Mouse (Mus musculus): ENCODE data around the gene Fads3. TPM values are rescaled to one million over a fixed set of nuclear protein-coding genes. Genes with fewer than 3 reads are reported as not detected.

Fads3 gene
- total RNA-seq, 2 experiments from 2014 or later = 26.3 to 27.9 TPM

- DNase-seq (ENCODE audit: extremely low spot score in 1 of 2, low spot score in 1 of 2) = no peak
Measured at GRCm38 (mm10) chr19:10049533-10049932, 8.2 kb downstream of the Fads3 start.

- DNase-seq (ENCODE audit: extremely low spot score in 1 of 2, low spot score in 1 of 2) = no peak
Measured at GRCm38 (mm10) chr19:10050438-10050837, 9.1 kb downstream of the Fads3 start.

DNA sequence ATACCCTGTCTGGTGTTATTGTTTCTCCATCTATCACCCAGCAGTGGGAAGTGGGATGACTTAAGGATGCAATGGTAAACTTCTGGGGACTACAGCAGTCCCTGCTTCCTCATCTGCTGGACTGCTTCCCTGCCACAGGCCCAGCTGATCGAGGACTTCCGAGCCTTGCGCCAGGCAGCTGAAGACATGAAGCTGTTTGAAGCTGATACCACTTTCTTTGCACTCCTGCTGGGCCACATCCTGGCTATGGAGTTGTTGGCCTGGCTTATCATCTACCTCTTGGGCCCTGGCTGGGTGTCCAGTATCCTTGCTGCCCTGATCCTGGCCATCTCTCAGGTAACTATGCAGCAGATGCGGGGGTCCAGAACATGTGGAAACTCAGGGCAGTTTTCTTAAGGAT, 11.3 kb downstream of the Fads3 start:
- no peak for DNase-seq (ENCODE audit: extremely low spot score in 1 of 2, low spot score in 1 of 2)

DNA sequence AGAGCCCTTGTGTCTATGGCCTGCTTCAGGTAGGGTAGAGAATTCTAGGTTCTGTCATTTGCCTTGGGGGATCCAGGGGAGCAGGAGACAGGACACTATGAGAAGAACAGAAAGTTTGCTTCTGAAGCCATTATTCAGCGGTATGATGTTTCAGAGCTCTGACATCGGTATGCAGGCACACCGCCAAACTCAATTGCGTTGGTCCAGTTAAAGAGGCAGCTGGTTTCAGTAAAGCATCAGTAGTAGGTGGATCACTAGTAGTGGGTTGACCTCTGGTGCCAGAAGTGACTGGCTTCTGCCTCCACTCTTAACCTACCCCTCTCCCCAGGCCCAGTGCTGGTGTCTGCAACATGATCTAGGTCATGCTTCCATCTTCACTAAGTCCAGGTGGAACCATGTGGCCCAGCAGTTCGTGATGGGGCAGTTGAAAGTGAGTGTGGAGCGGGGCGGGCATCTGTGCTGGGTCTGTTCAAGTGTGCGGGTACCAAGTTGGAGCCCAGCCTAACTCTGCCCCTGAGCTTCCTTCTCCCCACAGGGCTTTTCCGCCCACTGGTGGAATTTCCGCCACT, 12.4 kb downstream of the Fads3 start:
- no peak for DNase-seq (ENCODE audit: extremely low spot score in 1 of 2, low spot score in 1 of 2)

DNA sequence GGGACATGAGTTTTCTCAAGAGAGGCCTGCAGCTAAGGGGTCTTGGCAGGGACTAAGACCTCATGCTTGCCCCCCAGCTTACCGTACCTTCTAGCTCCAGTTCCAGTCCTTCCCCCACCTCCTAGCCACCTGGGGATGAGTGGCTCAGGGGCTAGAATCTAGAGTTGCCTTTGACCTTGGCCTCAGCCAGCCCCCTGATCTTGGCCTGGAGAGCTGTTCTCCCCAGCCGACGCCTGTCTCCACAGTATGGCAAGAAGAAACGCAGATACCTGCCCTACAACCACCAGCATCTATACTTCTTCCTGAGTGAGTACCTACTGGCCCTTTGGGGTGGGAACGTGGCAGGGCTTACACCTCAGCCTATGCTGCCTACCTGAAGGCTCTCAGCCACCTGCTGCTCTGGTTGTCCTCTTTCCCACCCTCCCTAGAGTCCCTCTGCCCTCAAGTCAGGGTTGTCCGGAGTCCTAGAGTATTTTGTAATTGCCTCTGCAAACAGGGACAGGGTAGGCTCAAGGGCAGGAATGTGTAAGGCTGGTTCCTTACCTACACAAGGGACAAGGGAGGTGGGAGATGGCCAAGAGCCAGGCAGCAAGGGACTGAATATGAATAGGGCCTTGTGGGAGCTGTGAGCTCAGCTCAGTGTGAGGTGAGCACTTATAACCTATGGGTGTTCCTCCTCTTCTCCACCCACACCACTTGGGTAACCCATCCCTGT, 13.1 kb downstream of the Fads3 start:
- DNase-seq (ENCODE audit: extremely low spot score in 1 of 2, low spot score in 1 of 2) = no peak

GRCm38 (mm10) chr19:10055261-10055660, 13.9 kb downstream of the Fads3 start:
- no peak for DNase-seq (ENCODE audit: extremely low spot score in 1 of 2, low spot score in 1 of 2)

DNA sequence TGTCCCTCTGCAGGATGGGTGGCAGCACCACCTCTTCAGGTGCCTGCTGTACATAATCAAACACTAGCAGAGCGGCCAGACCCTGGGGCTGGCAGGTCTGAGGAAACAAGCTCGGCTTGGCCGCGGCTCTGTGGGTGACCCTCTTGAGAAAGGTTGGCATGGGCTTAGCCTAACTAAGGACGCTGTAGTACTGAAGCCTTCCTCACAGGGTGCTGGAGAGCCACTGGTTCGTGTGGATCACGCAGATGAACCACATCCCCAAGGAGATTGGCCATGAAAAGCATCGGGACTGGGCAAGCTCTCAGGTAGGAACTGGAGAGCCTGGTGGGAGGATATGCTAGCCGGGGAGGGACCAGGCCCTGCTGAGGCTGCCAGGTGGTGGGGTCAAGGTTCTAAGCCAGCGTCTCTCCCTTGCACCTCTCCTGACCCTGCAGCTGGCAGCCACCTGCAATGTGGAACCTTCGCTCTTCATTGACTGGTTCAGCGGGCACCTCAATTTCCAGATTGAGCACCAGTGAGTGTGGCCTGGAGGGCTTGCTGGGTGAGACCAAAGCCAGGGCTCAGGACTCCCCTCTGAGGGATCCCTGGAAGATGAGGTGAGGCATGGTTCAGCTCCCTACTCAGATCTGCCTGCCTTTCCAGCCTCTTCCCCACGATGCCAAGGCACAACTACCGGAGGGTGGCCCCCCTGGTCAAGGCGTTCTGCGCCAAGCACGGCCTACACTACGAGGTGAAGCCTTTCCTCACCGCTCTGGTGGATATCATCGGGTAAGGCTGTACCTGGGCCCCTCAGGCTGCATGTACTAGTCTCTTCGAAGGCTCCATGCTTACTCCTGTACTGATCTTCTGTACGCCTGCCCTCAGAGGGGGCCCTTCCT, 14.7 kb downstream of the Fads3 start:
- no peak for DNase-seq (ENCODE audit: extremely low spot score in 1 of 2, low spot score in 1 of 2)

DNA sequence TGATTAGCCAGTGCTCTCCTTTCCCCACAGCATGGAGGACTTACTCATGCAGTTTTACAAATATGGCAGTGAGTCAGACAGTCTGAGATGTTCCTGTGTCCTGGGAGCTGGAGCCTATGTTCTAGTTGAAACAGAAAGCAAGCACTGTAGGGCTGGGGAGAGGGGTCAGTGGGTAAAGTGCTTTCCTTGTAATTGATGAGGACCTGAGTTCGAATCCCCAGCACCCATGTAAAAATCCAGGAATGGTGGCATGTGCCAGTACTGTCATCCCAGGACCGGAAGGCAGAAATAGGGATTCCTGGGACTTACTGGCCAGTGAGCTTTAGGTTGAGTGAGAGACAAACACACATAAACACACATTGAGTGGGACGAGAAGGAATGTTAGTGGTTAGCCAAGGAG, 15.3 kb downstream of the Fads3 start:
- DNase-seq (ENCODE audit: extremely low spot score in 1 of 2, low spot score in 1 of 2) = no peak

DNA sequence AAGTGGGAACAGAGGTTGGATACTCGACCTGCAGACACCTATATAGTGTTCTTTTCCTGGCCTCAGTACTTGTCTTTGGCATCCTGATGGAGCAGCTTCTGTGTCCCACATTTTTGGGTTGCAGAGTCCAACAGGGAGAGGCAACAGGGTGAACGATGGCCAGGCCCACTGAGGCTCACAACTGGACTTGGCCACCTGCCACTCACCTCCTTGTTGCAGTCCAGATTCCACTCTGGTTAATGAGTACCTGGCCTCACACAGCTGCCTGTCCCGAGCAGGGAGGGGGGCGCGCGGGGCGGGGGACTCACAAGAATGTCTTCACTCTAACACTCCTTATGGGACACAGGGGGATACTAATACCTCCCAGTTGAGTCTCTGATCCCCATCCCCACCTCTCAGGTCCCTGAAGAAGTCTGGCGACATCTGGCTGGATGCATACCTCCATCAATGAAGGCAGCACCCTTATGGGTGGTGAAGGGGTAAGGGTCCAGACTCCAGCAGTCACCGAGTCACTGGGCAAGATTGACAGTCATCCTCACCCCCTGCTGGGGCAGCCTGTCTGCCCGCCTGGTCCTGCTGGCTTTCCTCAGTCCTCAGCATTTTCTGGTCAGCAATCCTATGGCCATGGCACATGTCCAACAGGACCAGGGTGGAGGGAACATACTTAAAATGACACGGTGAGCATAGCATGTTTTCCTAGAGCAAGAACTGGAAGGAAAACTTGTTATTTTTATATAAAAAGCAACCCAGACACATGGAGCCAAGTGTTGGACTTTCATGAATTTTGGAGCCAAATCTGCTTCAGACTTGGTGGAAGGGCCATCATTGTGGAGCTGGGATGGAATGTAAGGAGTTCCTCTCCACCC, 16.4 kb downstream of the Fads3 start:
- DNase-seq (ENCODE audit: extremely low spot score in 1 of 2, low spot score in 1 of 2) = no peak

DNA sequence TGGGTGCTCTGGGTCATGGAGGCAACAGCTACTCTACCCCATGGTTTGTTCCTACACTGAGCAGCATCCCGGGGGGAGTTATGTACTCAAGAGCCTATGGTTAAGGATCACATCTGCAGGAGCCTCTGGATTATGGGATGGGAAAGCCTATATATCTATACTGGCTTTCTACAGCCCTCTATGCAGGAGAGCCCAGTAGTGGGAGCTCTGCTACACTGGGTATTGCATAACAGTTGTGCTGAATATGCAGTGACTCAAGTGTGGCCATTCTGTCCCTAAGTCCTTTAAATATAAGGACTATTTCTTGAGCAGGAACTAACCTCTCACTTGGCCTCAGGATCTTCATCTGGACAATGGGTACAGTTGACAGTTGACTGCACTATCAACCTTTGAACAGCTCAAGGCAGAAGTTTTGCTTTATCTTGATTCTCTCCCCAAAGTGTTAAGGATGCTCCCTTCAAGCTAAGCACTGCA, 17.0 kb downstream of the Fads3 start:
- DNase-seq (ENCODE audit: extremely low spot score in 1 of 2, low spot score in 1 of 2) = no peak

DNA sequence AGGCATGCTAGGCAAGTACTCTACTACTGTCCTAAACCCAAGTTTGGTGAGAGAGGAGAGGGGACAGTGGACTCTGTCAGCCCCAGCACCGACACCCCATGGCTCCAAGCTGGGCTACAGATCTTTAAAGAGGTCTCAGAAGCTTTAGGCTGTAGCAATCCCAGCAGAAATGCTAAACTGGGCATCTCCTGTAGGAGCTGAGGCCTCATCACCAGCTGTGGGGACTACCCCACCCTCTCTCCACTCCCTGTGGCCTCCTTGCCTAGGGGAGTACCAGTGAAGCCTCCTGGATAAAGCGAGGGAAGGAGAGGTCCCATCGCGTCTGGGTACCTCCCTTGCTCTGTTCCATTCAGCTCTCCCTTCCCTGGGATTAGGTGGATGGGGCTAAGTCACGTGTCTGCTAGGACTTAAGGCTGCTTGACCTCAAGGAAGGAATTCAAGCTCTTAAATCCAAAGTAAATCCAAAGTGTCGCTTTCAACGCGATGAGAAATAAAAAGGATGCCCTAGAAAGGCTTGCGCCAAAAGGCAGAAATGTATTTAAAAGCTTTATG, 17.6 kb downstream of the Fads3 start:
- no peak for DNase-seq (ENCODE audit: extremely low spot score in 1 of 2, low spot score in 1 of 2)

GRCm38 (mm10) chr19:10059911-10060567, 18.7 kb downstream of the Fads3 start:
- no peak for DNase-seq (ENCODE audit: extremely low spot score in 1 of 2, low spot score in 1 of 2)

- no peak for DNase-seq (ENCODE audit: extremely low spot score in 1 of 2, low spot score in 1 of 2)
Measured at GRCm38 (mm10) chr19:10060783-10061590, 19.6 kb downstream of the Fads3 start.

GRCm38 (mm10) chr19:10061624-10062023, 20.3 kb downstream of the Fads3 start:
- DNase-seq (ENCODE audit: extremely low spot score in 1 of 2, low spot score in 1 of 2) = no peak

DNA sequence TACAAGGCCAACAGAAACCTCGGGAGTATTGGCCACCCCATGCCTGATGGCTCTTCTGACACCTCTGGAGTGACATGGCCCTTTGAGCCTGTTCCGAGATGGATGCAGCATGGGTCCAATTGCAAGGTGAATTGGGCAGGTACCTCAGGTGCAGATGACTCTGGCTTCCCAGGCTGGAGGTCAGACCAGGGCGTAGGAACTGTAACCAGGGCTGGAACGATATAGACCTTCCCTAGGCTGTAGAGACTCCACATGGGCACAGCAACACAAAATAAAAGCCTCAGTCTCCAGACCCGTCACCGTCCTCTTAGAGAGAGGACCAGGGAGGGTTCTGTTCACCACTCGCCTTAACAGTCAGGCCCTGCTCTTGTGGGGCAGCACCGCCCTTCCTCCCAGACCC, 20.9 kb downstream of the Fads3 start:
- no peak for DNase-seq (ENCODE audit: extremely low spot score in 1 of 2, low spot score in 1 of 2)

DNA sequence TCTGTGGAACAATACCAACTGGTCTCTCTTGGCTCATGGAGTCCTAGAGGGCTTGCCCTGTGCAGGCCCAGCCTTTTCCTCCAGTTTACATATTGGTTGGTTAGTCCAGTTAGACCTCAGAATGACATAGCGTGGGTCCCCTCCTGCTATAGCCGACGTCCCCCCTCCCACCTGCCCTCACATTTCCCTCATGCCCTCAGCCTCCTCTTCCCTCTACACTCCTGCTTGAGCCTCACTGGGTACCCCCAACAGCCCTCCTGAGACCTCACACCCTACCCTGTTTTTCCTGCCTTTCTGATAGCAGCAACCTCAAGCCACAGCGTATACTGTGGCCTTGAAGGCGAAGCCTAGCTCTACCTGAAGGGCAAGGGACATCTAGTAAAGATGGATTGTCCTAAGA, 21.5 kb downstream of the Fads3 start:
- no peak for DNase-seq (ENCODE audit: extremely low spot score in 1 of 2, low spot score in 1 of 2)

GRCm38 (mm10) chr19:10064173-10065012, 23.0 kb downstream of the Fads3 start:
- DNase-seq (ENCODE audit: extremely low spot score in 1 of 2, low spot score in 1 of 2) = no peak
